Mouse (Mus musculus) kidney, embryonic 15.5 days (tissue): ENCODE results near the gene Olfr1240. TPM values are rescaled to one million over a fixed set of nuclear protein-coding genes. Genes with fewer than 3 reads are reported as not detected.

Experiments used
- ATAC-seq: fragments of 200-750 bp; cut with Nextera tagmentation; replicated peaks from 2 replicates; pipeline ENCODE4 v1.8.0; 2017; ENCODE audit warnings: moderate TSS enrichment; ENCODE audit not compliant: low FRiP score
- H3K27ac ChIP-seq: fragments of 300-500 bp; sonication (generic); 2 replicates; pipeline ENCODE4 v1.5.1; 2015; ENCODE audit warnings: mild to moderate bottlenecking, inconsistent platforms
- H3K27me3 ChIP-seq: fragments of 300-500 bp; sonication (generic); 2 replicates; pipeline ENCODE4 v1.6.1; 2015; ENCODE audit warnings: inconsistent platforms
- H3K36me3 ChIP-seq: fragments of 300-500 bp; sonication (generic); 2 replicates; pipeline ENCODE4 v1.6.1; 2015; ENCODE audit warnings: inconsistent platforms
- H3K4me1 ChIP-seq: fragments of 300-500 bp; sonication (generic); 2 replicates; pipeline ENCODE4 v1.6.1; 2015; ENCODE audit warnings: inconsistent platforms
- H3K4me2 ChIP-seq: fragments of 300-500 bp; sonication (generic); 2 replicates; pipeline ENCODE4 v1.6.1; 2015; ENCODE audit warnings: moderate library complexity, mild to moderate bottlenecking, inconsistent platforms
- H3K4me3 ChIP-seq: fragments of 300-500 bp; sonication (generic); replicated peaks from 2 replicates; pipeline ENCODE4 v1.5.1; 2015; ENCODE audit warnings: mild to moderate bottlenecking, inconsistent platforms
- H3K9ac ChIP-seq: fragments of 300-500 bp; sonication (generic); 2 replicates; pipeline ENCODE4 v1.6.1; 2015; ENCODE audit warnings: mild to moderate bottlenecking, inconsistent platforms
- H3K9me3 ChIP-seq: fragments of 300-500 bp; sonication (generic); replicated peaks from 2 replicates; pipeline ENCODE4 v1.6.1; 2016; ENCODE audit warnings: inconsistent platforms
- WGBS: fragments of 180-500 bp; shearing (Covaris S2); methylation state at CpG from one replicate; pipeline ENCODE4 v1.1.7; 2015; ENCODE audit warnings: mixed read lengths; 5-methylcytosine and 5-hydroxymethylcytosine counted together
- polyA plus RNA-seq: library from polyadenylated mRNA; unstranded; fragments of >200 nt; fragmentation: Nextera tagmentation; extraction: Ambion mirVana; gene quantifications from 2 replicates; pipeline ENCODE4 v1.2.1, GENCODE M21; 2015

Gene Olfr1240
- not detected in 2 replicates for polyA plus RNA-seq

DNA sequence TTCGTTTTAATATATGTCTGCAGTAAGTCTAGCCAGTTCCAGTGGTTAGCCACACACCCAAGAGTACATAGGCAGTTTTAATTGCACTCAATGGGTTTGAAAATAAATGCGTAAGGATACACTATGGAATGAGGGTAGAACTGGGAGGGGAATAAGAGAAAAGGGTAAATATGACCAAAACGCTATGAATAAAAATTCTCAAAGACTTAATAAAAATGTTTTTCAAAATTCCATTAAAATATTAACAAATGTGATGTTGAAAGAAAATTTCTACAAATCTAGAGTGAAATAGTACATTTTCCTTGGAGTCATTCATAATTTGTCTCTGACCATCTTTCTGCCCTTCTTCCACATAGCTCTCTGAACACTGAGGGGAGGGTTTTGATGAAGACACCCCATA lies at the start of gene Olfr1240:
Gene Olfr1240, minus strand, starts transcription at position 101 of the 400 bp plus-strand sequence.
- WGBS = 89% methylated on average over 3 of the region's 3 CpGs
- no peaks in the 10 kb centered on the region for H3K4me1 ChIP-seq
- H3K36me3 ChIP-seq = no peaks in the 10 kb centered on the region
- H3K9me3 ChIP-seq = no peaks in the 10 kb centered on the region
- H3K4me2 ChIP-seq = no peak within 1 kb of the TSS
- no peak within 1 kb of the TSS for H3K27ac ChIP-seq
- no peak within 1 kb of the TSS for H3K4me3 ChIP-seq
- ATAC-seq = no peak
- H3K27me3 ChIP-seq = no peaks in the 10 kb centered on the region
- no peak within 1 kb of the TSS for H3K9ac ChIP-seq

DNA sequence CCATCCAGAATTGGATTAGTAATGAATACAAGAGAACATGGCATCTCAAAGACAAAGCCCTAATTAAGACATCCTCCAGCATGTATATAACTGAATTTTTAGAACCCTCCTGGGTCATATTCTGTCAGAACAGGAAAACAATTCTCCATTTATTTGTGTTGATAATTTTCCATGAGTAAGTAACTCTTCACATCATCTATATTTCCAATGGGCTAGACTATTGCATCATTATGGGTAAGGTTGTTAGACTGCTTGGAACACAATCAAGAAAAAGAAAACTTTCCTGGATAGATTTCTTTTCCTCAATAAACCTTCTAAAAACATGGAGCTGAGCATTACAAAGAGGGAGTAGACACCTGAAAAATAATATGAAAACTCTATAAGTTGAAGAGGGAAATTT lies 44.2 kb upstream of the Olfr1240 start, which contains the start of gene Olfr1241:
Gene Olfr1241, minus strand, starts transcription at position 101 of the 400 bp plus-strand sequence.
- no peak for ATAC-seq
- H3K27me3 ChIP-seq = no peaks in the 10 kb centered on the region
- no peak within 1 kb of the TSS for H3K27ac ChIP-seq
- no peaks in the 10 kb centered on the region for H3K4me1 ChIP-seq
- H3K36me3 ChIP-seq = no peaks in the 10 kb centered on the region
- H3K4me2 ChIP-seq = no peak within 1 kb of the TSS
- H3K9ac ChIP-seq = no peak within 1 kb of the TSS
- no peak within 1 kb of the TSS for H3K4me3 ChIP-seq
- H3K9me3 ChIP-seq = no peaks in the 10 kb centered on the region

DNA sequence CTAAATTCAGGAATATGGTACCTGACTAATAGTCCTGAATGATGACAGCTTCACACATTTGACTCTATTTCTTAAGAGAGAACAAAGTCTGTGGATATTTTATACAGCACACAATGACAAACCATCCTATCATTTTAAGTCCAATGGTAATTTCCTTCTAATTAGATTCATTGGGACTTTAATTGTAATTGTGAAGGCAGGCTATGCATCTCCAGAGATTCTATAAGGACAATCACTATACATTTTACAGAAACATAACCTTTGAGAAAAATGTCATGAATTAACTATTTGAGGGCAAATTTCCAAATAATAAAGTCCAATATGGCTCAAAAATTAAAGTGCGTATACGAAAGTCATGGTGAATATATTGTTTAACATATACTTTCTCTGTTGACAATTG lies 22.5 kb downstream of the Olfr1240 start, which contains the start of gene Olfr1239:
Gene Olfr1239, minus strand, starts transcription at position 101 of the 400 bp plus-strand sequence.
- 88% methylated on average over 2 of the region's 2 CpGs for WGBS
- H3K9ac ChIP-seq = no peak within 1 kb of the TSS
- no peak within 1 kb of the TSS for H3K4me3 ChIP-seq
- H3K4me2 ChIP-seq = no peak within 1 kb of the TSS
- no peaks in the 10 kb centered on the region for H3K4me1 ChIP-seq
- H3K27ac ChIP-seq = no peak within 1 kb of the TSS
- H3K27me3 ChIP-seq = no peaks in the 10 kb centered on the region
- no peaks in the 10 kb centered on the region for H3K36me3 ChIP-seq
- no peak for ATAC-seq
- no peaks in the 10 kb centered on the region for H3K9me3 ChIP-seq

DNA sequence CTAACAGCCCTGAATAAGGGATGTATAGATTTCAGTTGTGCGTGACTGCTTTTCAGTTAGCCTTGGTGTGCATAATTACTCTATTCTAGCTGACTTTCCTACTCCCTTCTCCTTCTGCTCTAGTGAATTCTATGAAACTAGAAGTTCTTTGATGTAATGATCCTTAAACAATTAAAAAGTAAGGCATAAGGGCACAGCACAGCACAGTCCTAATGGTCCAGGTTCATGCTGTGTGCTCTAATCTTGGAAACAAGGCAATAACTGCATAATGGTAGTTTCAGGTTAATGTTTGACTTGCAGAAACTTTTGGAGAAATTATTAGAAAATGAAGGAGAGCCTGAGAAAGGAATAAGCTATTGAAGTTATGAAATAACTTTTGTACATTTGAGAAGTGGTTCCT lies 28.2 kb downstream of the Olfr1240 start:
- Histone ChIP-seq H3K36me3 (no peaks in the 10 kb centered on the region), H3K4me1 (no peaks in the 10 kb centered on the region), H3K27ac (no peak overlapping the region), H3K9me3 (no peaks in the 10 kb centered on the region), H3K27me3 (no peaks in the 10 kb centered on the region), H3K4me3 (no peak overlapping the region), H3K4me2 (no peak overlapping the region), H3K9ac (no peak overlapping the region)
- ATAC-seq = peak; percentile 82
- 75% methylated on average over 1 of the region's 1 CpGs for WGBS

DNA sequence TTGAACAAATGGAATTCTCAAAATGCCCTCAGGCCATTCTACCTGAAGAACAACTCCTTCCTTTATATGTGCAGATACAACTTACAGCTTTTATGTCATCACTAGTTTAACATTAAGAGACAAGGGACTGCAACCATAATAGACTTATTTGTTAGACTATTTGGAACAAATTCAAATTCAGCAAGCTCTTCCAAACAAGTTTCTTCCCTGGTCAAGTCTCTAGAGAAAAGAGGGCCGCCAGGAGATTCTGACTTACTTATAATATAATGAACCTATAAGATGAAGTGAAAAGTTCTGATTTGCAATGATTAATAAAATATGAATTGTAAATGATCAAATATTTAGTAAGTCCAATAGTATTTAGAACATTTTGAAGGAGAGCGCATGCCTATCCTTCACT lies 33.2 kb downstream of the Olfr1240 start, which contains the start of gene Olfr1238:
Gene Olfr1238, minus strand, starts transcription at position 101 of the 400 bp plus-strand sequence.
- H3K36me3 ChIP-seq = no peaks in the 10 kb centered on the region
- H3K9me3 ChIP-seq = no peaks in the 10 kb centered on the region
- WGBS = 93% methylated on average over 2 of the region's 2 CpGs
- H3K27ac ChIP-seq = no peak within 1 kb of the TSS
- no peaks in the 10 kb centered on the region for H3K4me1 ChIP-seq
- no peak within 1 kb of the TSS for H3K9ac ChIP-seq
- no peak within 1 kb of the TSS for H3K4me2 ChIP-seq
- ATAC-seq = no peak
- H3K4me3 ChIP-seq = no peak within 1 kb of the TSS
- no peaks in the 10 kb centered on the region for H3K27me3 ChIP-seq

DNA sequence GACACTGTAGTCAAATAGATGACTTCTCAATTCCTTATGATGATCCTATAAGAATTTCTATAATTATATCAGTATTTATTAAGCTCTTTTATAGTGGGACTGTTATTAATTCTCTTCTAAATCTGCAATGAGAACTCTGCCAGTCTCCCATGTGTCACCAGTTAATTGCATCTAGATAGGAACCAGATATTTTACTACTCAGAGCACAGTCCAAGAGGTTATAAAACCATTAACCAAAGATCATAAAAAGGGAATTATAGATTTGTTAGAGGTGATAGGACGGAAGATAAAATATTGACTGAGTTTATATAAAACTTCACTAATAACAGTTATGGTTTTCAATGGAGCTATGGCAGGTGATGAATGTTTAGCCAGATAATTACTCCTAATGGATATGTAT lies 41.9 kb downstream of the Olfr1240 start:
- H3K4me1 ChIP-seq = no peaks in the 10 kb centered on the region
- no peak overlapping the region for H3K9ac ChIP-seq
- no peak overlapping the region for H3K27ac ChIP-seq
- no peak overlapping the region for H3K4me3 ChIP-seq
- no peaks in the 10 kb centered on the region for H3K9me3 ChIP-seq
- 78% methylated on average over 1 of the region's 1 CpGs for WGBS
- ATAC-seq = no peak
- no peaks in the 10 kb centered on the region for H3K27me3 ChIP-seq
- H3K36me3 ChIP-seq = no peaks in the 10 kb centered on the region
- no peak overlapping the region for H3K4me2 ChIP-seq

Other genes starting within 250 kb of the Olfr1240 start
- not detected in 2 replicates for gene Olfr1226, start 243.0 kb downstream of the Olfr1240 start, polyA plus RNA-seq
- gene Olfr1228, start 188.9 kb downstream of the Olfr1240 start, polyA plus RNA-seq = not detected in 2 replicates
- not detected in 2 replicates for gene Olfr1229, start 155.0 kb downstream of the Olfr1240 start, polyA plus RNA-seq
- not detected in 2 replicates for gene Olfr1230, start 145.7 kb downstream of the Olfr1240 start, polyA plus RNA-seq
- gene Olfr1231, start 135.9 kb downstream of the Olfr1240 start, polyA plus RNA-seq = not detected in 2 replicates
- gene Olfr1232, start 113.3 kb downstream of the Olfr1240 start, polyA plus RNA-seq = not detected in 2 replicates
- not detected in 2 replicates for gene Olfr1233, start 100.6 kb downstream of the Olfr1240 start, polyA plus RNA-seq
- gene Olfr1234, start 78.1 kb downstream of the Olfr1240 start, polyA plus RNA-seq = not detected in 2 replicates
- gene Olfr1238, start 33.3 kb downstream of the Olfr1240 start, polyA plus RNA-seq = not detected in 2 replicates
- gene Olfr1239, start 22.6 kb downstream of the Olfr1240 start, polyA plus RNA-seq = not detected in 2 replicates
- gene Olfr1241, start 44.1 kb upstream of the Olfr1240 start, polyA plus RNA-seq = not detected in 2 replicates
- not detected in 2 replicates for gene Olfr1242, start 55.3 kb upstream of the Olfr1240 start, polyA plus RNA-seq
- not detected in 2 replicates for gene Olfr1243, start 88.5 kb upstream of the Olfr1240 start, polyA plus RNA-seq
- not detected in 2 replicates for gene Olfr1245, start 135.4 kb upstream of the Olfr1240 start, polyA plus RNA-seq
- gene Olfr1246, start 150.2 kb upstream of the Olfr1240 start, polyA plus RNA-seq = not detected in 2 replicates
- not detected in 2 replicates for gene Olfr1247, start 171.1 kb upstream of the Olfr1240 start, polyA plus RNA-seq
- not detected in 2 replicates for gene Olfr1248, start 175.2 kb upstream of the Olfr1240 start, polyA plus RNA-seq
- gene Olfr1249, start 192.0 kb upstream of the Olfr1240 start, polyA plus RNA-seq = not detected in 2 replicates
- gene Olfr1250, start 218.5 kb upstream of the Olfr1240 start, polyA plus RNA-seq = not detected in 2 replicates
- not detected in 2 replicates for gene Olfr1251, start 228.9 kb upstream of the Olfr1240 start, polyA plus RNA-seq